Mouse (Mus musculus) natural killer cell, adult 2 months (primary cell): ENCODE results near the gene 2210016F16Rik.
"Not testable (repeated sequence)": the region's sequence is repeated elsewhere in the genome, so short reads cannot be mapped to it uniquely, and the experiment has no call there.

ENCODE experiments used
- DNase-seq, 2 experiments: peaks; one replicate each; pipeline ENCODE4 v3.0.0; 2022; ENCODE audit warnings: low spot score in 2 of 2

Gene 2210016F16Rik

GRCm38 (mm10) chr13:58373153-58373470 is 11.9 kb downstream of the 2210016F16Rik start:
- DNase-seq = no peak

- no peak for DNase-seq
These were observed 12.5 kb downstream of the 2210016F16Rik start for GRCm38 (mm10) chr13:58372278-58373152.

GRCm38 (mm10) chr13:58368835-58369234 is 16.2 kb downstream of the 2210016F16Rik start:
- no peak for DNase-seq

- DNase-seq = no peak
These were observed 17.4 kb downstream of the 2210016F16Rik start for GRCm38 (mm10) chr13:58367641-58368040.

- no peak for DNase-seq
These were observed 18.7 kb downstream of the 2210016F16Rik start for GRCm38 (mm10) chr13:58366373-58366772.

GRCm38 (mm10) chr13:58365179-58365578 is 19.8 kb downstream of the 2210016F16Rik start:
- DNase-seq = not testable (repeated sequence)

GRCm38 (mm10) chr13:58364353-58365175 is 20.5 kb downstream of the 2210016F16Rik start:
- DNase-seq = no peak

GRCm38 (mm10) chr13:58359304-58359653 is 25.7 kb downstream of the 2210016F16Rik start:
- DNase-seq = no peak

GRCm38 (mm10) chr13:58358629-58359303 is 26.3 kb downstream of the 2210016F16Rik start, which contains the start of gene Kif27:
TSS of gene Kif27 (minus strand) at chr13:58359122.
- peak; percentile 74 to 84 for DNase-seq

GRCm38 (mm10) chr13:58352996-58353395 is 32.0 kb downstream of the 2210016F16Rik start:
- no peak for DNase-seq

GRCm38 (mm10) chr13:58350606-58351005 is 34.4 kb downstream of the 2210016F16Rik start:
- DNase-seq = no peak

GRCm38 (mm10) chr13:58344505-58344904 is 40.5 kb downstream of the 2210016F16Rik start:
- DNase-seq = no peak

- DNase-seq = no peak
These were observed 47.6 kb downstream of the 2210016F16Rik start for GRCm38 (mm10) chr13:58337456-58337855.

- DNase-seq = no peak
These were observed 50.9 kb downstream of the 2210016F16Rik start for GRCm38 (mm10) chr13:58334116-58334515.
